Mouse (Mus musculus): ENCODE measurements at regions not wholly inside any gene's neighbourhood (a gene's known extent, or its start where the extent isn't known, plus 50 kb on each side); places are given as distances from the start of the nearest gene placed in this dataset.
"Not testable (repeated sequence)": the region's sequence is repeated elsewhere in the genome, so short reads cannot be mapped to it uniquely, and the experiment has no call there.

DNA sequence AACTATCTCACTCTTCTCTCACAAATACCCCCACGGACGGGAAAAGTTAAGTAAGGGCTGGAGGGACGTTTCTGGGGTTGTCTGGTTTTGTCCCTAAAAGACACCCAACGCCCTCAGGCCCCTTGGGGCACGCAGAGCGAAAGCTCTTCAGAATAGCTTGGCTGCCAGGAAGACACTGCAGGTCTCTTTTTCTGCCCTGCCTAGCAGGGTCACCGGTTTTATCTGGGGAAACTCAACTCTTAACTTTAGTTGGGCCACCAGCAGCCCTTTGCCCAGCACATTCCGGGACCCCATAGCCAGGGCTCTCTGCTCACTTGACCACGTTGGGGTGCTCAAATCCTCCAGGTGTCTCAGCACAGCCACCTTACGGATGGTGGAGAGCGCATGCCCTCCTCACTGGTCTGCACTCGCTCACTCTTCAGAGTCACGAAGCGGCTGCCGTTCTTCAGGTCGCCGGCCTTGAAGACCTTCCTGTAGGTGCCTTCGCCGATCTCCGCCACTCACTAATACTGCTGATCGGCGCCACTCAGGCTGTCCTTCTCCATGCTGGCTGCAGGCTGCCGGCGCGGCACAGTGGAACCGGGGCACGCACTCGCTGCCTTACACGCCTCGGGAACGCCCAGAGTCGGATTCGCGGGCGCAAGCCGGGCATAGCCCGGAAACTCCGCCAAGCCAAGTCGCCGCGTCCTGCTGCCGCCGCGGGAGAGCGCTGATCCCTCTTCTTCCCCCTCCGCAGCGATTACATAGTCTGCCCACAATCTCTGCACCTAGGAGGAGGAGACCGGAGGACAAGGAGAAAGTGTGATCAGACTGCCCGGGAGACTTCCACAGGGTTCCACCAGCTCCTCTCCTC is 83.0 kb downstream of the Ulbp1 start:
- peak in 1 of 2 experiments; percentile 5 for DNase-seq (ENCODE audit: low spot score in 2 of 2)

DNA sequence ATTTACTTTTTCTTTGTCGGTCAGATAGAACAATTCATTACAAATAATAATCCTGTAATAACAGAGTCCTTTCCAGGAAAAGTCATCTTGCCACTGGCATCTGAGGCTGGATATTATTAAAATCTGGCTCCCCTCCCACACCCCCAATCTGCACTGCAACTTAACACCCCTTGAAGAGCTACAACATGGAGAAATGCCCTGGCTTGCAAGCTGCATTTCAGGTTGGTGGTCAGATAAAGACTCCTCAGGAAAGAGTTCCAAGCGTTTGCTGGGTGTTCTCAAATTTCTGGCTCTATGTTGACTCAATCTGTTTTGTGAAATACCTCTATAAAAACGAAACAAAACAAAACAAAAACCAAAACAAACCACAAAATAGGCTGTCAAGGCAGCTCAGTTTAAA is 114.6 kb downstream of the Ulbp1 start:
- not testable (repeated sequence) for DNase-seq (ENCODE audit: low spot score in 2 of 2)

DNA sequence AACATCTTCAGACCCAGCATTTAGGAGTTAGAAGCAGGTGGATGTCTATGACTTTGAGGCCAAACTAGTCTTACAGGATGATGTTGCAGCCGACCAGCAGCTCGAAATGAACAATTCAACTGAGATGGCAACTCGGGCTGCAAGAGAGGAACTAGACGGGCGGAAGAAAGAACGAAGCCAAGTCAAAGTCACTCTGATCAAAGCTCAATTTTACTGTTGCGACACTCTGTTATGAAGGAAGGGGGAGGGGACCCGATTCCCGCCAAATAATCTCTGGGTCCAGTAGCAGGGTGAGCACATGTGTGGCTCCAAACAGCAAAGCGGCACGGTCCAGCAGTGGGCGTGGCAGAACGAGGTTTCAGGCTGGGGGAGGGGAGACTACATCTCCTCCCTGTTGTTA is 129.1 kb downstream of the Ulbp1 start:
- DNase-seq (ENCODE audit: low spot score in 2 of 2) = not testable (repeated sequence)

DNA sequence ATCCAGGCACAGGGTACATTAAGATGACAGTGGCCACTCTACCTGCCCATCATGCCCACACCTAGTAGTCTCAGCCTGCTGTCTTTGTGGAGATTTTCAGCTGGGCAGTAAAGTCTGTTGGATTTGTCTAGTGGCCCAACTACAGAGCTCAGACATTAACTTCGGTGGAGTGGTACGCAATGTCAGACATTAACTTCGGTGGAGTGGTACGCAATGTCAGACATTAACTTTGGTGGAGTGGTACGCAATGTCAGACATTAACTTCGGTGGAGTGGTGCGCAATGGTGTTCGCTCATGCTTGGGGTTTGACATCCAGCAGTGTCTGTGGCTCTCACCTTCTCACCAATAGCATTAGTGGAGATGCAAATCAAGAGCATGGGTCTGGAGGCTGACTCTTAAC is 129.7 kb downstream of the Ulbp1 start:
- DNase-seq (ENCODE audit: low spot score in 2 of 2) = not testable (repeated sequence)

DNA sequence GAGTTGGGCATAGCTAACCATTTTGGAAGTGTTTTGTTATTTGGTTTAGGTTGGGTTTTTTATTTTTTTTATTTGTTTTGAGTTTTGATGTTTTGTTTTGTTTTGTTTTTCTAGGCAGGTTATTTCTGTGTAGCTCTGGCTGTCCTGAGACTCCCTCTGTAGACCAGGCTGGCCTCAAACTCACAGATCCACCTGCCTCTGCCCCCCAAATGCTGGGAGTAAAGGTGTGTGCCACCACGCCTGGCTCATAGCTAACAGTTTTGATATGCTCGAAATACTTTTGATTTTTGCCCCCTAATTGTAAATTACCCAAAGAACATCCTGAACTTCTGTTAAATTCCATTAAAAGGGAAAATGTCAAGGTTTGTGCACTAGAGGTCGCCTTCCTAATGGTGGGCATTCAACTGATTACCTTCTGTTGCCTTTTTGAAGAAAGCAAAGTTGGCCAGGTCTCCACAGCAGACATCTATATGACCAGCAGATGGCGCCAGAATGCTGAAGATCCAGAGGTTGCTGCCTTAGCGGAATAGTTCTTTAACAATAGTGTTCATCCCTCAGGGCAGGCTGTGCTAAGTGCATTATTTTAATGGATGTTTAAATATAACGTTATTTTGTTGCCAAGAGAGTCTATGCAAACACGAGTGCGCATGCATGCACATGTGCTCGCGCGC is 121.2 kb upstream of the Cnksr3 start:
- peak; percentile 6 to 22 for DNase-seq (ENCODE audit: low spot score in 2 of 2)

DNA sequence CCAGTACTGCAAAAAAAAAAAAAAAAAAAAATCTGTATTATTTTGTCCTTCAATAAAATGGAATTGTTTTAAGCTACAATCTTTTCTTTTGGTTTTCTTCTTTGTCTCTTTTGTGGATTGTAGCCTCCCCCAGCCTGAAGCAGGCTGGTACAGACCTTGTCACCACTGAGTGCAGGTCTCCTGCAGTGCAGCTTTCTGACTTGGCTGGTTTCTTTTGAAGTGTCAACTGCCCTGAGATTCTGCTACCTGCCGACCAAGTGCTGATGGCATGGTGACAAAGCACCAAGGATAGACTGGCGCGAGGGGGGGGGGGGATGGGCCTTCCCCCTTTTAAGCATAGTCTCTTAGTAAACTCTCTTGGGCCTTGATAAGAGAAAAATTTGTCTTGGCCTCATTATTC is 116.2 kb upstream of the Cnksr3 start:
- no peak for DNase-seq (ENCODE audit: low spot score in 2 of 2)

DNA sequence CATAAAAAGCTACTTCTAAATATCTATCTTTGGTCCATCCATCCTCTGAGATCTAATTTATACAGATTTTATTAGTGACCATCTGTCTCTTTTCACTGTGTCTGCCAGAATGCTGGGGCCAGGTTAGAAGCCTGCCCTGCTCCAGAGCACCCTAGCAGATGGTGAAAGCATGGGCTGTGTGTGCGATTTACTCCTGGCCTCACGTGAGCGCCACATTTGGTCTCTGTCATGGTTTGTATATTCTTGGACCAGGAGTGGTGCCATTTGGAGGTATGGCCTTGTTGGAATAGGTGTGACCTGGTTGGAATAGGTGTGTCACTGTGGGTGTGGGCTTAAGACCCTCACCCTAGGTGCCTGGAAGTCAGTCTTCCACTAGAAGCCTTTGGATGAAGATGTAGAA is 115.0 kb upstream of the Cnksr3 start:
- not testable (repeated sequence) for DNase-seq (ENCODE audit: low spot score in 2 of 2)

DNA sequence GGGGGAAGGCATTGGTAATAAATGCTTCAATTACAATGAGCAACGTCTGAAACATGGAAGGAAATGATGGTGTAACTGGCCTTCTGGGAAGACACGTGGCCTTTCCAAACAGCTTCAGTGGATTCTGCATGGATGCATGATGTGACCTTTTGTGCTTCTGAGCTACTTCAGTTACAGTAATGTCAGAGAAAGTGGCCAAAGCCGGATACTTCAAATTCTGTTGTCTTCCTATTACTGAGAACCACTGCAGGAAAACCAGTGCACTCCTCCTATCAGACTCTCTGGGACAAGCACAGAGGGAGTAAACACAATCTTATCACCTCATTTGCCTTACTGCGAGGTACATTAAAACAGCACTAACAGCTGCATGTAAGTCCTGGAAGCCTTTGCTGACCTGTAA is 113.0 kb upstream of the Cnksr3 start:
- DNase-seq (ENCODE audit: low spot score in 2 of 2) = no peak

DNA sequence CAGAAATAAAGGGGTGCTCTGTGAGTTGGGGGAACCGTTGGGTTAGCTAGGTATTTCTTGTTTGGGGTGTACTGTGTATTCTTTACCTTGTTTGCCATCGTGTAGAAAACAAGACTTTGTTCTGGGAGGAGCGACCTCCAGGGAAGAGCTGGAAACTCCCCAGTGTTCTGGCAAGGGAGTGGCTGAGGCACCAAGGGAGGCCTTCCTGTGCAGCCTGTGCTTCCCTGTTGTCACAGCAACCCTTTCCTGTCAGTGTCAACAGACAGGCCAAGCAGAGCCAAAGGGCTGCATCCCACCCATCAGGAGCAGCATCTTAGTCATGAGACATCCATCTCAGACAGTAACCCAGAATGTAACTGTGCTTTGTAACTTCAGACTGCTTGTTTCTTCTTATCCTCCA is 111.2 kb upstream of the Cnksr3 start:
- no peak for DNase-seq (ENCODE audit: low spot score in 2 of 2)

DNA sequence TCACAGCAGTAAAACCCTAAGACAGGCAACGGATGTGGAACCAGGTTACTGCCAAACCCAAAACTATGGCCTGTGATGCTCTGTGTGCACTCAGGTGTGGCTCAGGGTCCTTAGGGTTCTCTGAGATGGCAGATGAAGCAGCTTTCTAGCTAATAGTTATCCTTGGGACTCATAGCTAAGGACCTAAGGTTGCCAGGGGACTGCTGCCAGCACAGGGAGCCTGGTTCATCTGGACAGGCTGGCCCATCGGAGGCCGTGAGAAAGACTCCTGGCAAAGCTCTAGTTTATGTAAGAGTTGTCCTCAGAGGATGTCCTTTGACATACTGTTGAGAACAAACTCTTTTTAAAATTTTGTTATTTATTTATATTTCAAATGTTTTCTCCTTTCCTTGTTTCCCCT is 97.9 kb upstream of the Cnksr3 start:
- no peak for DNase-seq (ENCODE audit: low spot score in 2 of 2)

DNA sequence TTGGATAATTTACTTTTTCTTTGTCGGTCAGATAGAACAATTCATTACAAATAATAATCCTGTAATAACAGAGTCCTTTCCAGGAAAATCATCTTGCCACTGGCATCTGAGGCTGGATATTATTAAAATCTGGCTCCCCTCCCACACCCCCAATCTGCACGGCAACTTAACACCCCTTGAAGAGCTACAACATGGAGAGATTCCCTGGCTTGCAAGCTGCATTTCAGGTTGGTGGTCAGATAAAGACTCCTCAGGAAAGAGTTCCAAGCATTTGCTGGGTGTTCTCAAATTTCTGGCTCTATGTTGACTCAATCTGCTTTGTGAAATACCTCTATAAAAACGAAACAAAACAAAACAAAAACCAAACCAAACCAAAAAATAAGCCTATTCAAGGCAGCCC is 93.8 kb upstream of the Cnksr3 start:
- not testable (repeated sequence) for DNase-seq (ENCODE audit: low spot score in 2 of 2)

DNA sequence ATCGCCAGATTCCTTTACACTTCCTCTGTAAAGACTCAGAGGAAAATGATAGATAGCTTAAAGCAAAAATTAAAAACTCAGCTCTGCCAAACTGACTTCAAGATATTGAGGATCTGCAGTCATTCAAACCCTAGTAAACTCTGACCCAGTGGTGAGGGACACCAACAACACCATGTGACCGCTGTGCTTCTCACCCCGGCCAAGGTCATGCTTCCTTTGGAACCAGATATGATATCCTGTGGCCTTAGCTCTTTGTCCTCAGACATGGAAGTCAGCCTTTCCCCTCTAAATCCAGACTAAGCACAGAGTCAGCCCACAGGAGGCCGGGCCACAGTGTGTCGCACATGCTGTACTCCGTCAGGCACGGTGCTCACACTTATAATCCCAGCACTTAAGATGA is 86.3 kb upstream of the Cnksr3 start:
- no peak for DNase-seq (ENCODE audit: low spot score in 2 of 2)

DNA sequence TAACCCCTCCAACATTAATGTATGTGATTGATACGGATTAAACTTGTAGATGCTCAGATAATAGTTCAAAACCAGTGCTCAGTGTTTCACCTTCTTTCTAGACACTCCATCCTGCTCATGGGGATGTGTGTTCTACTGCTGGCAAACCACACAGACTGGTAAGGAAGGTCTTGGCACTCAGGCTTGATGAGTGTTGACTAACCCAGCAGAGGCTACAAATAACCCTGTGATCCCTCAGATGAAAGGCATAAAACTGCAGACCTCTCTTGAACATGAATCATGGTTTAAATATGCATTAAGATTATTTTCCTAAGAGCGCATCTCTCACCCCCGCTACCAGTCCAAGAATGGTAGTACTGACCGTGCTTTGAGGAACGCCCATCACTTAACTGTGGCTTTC is 83.9 kb upstream of the Cnksr3 start:
- no peak for DNase-seq (ENCODE audit: low spot score in 2 of 2)

DNA sequence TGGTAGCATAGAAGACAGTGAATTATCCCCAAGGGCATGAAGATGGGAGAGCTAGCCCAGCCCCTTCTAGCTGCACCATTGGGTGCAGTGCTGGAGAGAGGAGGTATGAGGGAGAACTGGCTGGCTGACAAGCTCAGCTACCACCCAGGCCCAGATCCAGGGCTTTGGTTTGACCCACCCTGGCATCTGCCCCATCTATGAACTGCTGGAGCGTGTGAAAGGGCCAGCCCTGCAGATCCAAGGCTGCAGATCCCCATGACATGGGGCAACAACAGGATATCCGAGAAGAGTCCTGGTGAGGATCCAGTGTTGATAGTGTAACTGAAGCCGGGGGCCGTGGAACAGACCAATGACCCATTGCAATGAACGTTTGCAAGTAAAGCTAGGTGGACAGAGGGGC is 81.2 kb upstream of the Cnksr3 start:
- no peak for DNase-seq (ENCODE audit: low spot score in 2 of 2)

DNA sequence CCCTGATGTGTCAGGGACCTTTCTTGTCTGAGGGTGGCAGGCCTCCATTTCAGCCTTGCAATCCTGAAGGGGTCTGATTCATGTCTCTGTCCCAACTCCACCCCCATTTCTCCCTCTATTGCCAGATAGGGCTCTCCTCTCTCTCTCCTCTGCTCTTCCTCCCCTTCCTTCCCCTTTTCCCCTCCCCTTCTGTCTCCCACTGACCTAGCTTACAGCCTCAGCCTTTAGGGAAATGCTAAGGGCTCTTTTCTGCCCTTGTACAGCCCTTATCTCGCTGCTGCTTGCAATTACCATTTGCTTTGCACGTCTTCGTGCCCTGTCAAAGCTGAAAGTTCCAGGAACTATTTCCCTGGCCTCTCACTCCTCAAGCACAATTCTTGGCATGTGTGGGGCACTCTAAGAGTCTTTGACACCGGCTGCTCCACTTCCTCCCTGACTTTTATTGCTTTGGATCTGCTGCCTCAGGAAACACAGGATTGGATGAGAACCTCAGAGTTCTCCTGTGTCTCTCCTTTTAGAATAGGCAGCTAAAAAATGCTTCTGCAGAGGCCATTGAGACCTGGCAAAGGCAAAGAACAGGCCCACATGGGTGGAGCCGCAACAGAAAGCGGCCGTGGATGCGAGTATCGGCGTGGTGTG is 77.9 kb upstream of the Cnksr3 start:
- DNase-seq (ENCODE audit: low spot score in 2 of 2) = no peak

DNA sequence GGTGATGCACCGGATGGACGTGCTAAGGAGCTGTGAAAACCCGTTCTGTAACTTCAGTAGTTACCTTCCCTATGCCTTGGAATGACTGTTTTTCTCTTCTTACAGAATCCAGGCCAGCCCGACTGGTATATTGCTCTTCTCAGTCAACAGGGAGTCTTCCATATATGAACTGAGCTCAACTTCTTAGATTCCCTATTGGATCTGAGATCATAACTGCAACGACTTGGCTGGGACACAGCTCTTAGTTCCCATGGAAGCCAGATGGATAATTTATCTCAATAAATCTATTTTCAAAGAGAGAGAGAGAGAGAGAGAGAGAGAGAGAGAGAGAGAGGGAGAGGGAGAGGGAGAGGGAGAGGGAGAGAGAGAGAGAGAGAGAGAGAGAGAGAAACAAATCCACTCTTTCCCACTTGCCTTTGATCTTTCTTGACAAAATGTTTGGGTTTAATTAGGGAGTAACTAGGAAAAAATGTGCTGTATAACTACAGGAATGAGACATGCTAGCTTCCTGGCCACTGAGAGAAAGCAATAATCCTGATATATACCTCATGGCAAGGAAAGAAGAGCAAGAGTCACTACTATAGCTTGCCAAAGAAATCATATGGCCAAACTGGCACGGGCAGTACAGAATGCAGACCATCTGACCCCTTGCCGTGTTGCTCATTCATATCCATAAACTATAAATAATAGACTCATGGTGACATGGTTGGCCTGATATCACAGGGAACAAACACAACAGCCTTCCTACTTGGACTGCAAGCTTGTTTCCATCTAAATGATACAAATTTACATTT is 73.3 kb upstream of the Cnksr3 start:
- DNase-seq (ENCODE audit: low spot score in 2 of 2) = no peak

DNA sequence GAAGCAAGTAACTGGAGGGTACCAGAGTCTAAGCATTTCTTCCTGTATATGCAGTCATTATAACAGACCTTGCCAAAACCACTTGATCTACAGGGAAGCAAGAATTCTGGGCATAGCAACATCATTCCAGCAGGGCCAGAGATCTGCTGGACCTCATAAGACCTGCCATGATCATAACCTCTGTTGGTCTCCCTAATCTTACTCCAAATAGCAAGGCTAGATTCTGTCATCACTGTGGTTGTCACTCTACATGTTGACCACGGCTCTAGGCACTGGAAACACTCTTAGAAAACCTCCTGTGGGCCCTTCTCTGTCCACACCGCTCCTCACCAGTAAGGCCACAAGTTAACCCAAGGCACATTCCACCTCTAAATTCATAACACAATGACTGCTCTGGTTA is 68.4 kb upstream of the Cnksr3 start:
- no peak for DNase-seq (ENCODE audit: low spot score in 2 of 2)

DNA sequence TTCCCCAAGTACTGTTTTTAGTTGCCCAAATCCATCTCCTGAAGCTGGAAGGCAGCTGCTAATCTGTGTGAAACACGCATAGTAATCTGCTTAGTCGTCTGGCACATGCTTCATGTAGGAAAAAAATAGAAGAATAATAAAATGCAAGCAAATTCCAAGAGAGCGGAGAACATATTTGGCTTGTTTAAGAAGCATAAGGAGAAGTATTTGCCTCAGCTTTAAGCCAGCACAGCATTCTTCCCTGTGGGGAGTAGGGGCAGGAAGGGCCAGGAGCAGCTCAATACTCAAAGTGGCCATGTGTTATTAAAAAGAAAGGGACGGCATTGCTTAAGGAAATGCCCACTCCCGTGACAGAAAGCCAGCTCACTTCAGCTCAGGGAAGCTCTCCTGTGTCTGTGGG is 66.8 kb upstream of the Cnksr3 start:
- DNase-seq (ENCODE audit: low spot score in 2 of 2) = no peak

DNA sequence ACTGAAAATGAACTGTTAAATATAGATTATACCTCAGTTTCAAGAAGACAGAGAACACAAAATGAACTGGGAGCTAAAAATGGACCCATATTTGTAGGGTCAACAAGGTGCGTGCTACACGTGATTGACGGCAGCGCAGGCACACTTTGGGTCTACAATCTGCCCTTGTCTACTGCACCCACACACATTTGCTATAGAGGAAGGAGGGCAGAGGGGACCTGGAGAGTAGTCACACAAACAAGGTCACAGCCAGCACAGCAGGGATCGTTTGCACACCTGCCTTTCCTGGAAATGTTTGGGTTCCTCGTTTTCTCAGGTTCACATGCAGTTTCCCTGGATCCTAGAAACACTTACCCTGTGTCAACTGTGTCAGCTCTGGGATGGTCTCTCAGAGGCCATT is 63.3 kb upstream of the Cnksr3 start:
- DNase-seq (ENCODE audit: low spot score in 2 of 2) = no peak

DNA sequence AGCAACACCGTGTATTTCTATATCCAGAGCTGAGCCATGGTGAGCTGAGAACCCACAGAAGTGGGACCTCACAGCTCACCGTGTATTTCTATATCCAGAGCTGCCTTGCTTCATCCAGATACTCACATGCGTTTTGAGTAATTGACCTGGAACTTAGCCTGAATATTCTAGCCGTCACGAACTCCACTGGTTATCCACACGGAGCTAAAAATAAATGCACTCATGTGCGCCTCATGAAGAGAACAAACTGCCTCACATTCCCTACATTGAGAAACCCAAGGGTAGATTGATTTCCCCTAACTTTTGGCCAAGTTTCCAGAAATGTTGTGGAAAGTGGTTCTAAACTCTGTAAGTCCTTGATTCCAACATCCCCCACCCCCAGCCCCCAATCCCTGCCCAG is 62.4 kb upstream of the Cnksr3 start:
- DNase-seq (ENCODE audit: low spot score in 2 of 2) = no peak

DNA sequence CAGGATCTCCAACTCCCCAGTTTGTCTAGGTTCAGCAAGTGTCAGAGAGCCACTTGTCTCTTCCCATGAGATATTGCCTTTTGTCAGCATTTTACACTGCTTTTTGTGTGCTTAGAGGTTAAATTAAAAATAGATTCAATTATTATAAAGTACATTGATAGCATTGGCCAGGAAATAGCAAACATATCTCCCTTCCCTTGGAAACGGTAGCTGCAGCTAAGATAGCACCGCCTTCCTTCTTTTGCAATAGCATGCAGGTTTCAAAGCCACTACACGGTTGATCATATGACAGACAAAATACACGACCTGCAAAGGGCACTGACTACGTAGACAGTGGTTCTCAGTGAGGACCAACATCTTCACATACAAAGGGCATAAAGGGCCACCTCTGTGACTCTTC is 59.1 kb upstream of the Cnksr3 start:
- DNase-seq (ENCODE audit: low spot score in 2 of 2) = no peak
